Mouse (Mus musculus) naive thymus-derived CD4-positive, alpha-beta T cell, adult 2 months (primary cell): ENCODE results near the gene C1galt1c1.

ENCODE experiments used
- DNase-seq: peaks from one replicate; pipeline ENCODE4 v3.0.0-alpha.2; 2011; ENCODE audit warnings: low read depth

The C1galt1c1 gene

DNA sequence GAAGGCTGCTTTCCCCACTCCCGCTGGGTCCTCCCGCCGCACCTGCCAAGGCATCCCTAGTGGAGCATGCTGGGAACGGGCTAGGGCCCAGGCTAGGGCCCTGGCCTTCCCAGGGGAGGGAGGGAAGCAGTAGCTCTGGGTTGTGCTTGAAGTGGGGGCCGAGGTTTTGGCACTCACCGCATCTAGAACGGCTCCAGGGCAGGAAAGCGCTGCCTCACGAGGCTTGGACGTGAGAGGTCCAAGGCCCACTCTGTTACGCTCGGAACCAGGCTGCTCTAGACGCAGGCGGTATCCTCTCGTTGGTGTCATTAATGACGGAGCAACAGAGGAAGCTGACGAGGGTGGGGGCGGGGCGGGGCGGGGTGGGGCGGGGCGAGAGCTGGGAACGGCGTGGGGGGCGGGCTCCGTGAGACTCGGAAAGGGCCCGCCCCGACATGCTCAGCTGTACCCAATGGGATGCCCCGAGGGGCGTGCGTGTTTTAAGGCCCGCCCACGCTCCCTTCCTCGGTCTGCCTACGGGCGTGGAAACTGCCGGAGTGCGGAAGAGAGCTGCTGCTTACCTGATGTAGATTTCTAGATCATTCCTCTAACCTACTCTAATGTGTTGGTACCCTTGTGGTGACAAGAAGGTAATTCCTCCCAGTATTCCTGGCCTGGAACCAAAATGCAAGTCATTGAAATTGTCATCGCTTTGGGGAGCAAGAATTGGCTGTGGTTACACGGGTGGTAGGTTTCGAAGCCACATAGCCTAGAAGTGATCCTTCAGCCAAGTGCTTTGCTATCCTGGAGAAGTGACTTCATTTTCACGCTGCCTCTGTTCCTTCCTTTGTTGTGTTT is at the start of gene C1galt1c1:
TSS of gene C1galt1c1 (minus strand) at position 287 of the 837 bp plus-strand sequence.
- DNase-seq: peak; percentile 93

DNA sequence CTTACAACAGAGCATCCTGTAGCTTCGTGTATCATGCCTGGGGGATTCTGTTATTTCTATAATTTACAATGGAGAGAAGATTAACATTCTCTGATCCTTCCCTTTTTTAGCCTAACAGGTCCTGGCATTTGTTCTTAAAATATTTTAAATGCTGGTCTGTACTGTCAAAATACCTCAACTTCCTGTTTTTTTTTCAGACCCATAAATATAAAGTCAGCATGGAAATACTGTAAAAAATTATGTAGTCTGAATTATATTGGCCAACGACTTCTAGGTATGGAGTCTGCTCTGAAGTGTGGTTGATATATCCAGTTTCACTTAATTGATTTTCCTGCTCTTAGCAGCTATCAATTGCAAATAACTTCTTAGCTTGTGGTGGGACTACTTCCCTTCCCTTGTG is 47.1 kb upstream of the C1galt1c1 start:
- no peak for DNase-seq

DNA sequence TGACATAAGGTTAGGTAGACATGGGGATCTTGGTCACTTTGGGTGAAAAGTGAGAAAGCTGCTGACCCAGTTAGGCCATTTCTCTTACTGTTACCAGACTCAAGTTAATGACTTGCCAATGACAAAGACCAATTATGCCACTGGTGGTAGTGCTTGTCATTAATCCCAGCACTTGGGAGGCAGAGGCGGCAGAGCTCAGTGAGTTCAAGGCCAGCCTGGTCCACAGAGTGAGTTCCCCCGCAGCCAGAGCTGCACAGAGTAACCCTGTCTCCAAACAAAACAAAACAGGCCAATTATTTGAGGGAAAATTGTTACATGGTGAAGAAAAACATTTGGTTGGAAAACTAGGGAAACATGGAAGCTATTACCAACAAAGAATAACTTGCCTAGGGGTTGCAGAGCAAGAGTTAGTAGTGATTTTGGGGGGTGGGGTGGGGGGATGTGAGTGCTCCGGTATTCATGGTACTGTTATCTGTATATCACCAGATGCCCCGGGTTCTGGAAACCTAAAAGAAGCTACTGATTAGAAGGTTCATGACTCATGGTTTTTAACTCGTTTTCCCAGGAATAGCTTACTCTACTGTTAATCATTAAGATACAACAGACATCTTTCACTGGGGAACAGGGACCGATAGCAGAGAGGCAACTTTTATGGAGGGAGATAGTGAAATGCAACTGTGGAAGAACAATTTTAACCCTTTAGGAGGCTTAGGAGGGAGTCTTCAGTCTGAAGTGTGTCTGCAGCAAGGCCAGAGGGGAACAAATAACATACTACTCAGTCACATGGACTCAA is 34.4 kb upstream of the C1galt1c1 start:
- no peak for DNase-seq

DNA sequence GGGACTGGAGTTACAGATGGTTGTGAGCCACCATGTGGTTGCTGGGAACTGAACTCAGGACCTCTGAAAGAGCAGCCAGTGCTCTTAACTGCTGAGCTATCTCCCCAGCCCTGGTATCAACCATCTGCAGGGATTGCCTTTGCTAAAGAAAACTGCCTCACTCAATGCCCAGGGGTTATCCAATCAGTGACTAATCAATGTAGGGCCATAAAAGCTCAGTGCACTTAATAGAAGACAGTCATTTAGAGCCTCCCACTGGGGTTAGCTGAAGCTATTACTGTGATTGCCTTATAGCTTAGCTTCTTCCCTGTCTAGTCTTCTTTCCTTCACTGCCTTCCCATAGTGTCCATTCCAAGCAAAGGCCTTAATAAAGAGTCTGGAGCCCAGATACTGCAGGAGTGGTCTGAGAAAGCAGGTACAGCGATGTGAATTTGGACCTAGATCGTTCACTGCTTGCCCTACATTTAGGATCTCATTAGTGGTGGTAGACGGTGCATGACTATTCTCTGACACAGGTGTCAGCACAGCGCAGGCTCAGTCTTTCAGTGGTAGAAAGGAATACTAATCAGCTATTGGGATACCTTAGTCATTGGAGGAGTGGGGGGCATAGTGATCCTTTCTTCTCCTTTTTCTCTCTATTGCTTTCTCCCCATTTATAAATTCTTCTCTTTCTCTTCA is 21.5 kb upstream of the C1galt1c1 start:
- DNase-seq: no peak

GRCm38 (mm10) chrX:38654681-38655080 is 19.8 kb upstream of the C1galt1c1 start:
- peak; percentile 30 for DNase-seq

- DNase-seq: no peak
These were observed 18.3 kb upstream of the C1galt1c1 start for GRCm38 (mm10) chrX:38653181-38653580.

DNA sequence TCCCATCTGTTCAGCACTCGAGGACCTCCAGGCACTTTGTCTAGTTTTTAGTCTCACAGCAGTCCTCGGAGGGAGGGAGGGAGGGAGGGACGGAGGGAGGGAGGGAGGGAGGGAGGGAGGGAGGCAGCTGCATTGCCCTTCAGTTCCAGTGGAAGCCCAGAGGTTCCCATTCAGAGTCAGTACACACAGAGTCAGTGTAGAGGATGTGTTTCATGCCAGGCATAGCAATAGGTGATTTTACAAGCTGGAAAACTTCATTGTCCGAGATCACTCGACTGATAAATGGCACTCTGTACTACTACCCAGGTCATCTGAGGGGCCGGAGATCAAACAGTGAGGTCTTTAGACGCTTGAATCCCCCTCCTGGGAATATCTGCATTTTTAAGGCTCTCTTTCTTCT is 16.3 kb upstream of the C1galt1c1 start:
- DNase-seq: no peak

GRCm38 (mm10) chrX:38650404-38651039 is 15.6 kb upstream of the C1galt1c1 start:
- DNase-seq: peak; percentile 35

DNA sequence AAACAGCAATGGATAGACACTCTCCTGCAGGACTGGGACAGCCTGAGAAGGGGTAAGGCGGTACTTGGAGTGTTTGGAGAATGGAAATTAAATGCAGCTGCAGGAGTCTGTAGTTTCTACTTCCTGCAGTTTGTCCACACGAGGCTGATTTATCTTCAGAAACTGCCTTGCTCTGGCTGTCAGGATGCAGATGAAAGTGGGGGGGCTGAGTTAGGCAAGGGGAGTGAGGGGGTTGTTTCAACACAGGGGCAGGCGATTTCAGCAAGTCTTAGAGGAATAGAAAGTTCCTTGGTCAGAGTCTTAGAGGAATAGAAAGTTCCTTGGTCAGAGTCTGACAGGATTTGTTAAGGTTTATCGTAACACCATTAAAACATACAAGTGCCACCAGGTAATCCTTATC is 7.3 kb upstream of the C1galt1c1 start:
- DNase-seq: no peak

DNA sequence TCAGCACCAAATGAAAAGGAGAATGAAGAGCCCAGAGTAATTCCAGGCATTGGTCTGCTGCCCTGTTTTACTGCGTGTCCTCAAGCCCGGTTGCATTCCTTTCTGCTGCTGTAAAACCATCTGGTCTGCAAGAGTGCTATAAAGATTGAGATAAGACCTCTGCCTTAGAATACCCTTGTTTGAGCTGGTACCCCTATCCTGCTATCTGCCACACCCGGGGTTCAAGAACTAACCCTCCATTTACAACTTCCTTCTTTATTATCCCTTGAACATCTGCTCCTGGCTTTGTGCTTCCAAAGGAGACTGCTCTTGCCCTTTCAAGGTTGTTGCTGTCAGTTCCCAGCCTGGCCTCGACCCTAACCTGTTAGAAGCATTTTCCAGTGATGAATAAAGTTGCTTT is 6.5 kb upstream of the C1galt1c1 start:
- DNase-seq: no peak

DNA sequence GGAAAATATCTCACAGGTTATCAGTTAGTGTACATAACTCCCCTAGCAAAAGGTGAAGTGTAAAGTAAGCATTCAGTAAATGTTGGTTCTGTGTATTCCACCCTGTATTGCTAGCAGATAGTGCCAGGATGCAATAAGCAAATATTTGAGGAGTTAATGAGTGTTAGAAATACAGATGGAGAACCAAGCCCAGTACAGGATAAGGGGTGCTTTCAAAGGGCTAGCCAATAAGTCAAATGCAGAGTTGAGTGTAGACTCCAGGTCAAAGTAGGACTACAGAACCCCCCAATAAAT is 698 bp upstream of the C1galt1c1 start:
- DNase-seq: no peak

DNA sequence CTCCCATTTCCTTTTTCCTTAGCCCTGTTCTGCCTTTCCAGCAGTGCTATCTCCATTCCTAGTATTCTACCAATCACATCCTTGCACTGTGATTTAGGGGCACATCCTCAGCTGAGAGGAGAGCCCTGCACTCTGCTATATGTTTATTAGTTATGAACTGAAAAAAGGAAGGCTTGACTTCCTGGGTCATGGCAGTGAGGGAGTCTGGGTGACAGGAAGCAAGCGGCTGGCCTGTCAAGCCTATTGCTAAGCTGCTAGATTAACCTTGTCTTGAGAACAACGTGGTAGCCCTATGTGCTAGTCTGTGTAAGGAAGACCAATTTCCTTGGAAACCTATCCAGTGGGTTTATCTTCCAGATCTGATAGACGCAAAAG is 33.9 kb downstream of the C1galt1c1 start:
- DNase-seq: peak; percentile 53

GRCm38 (mm10) chrX:38600177-38600994 is 34.5 kb downstream of the C1galt1c1 start, which contains the start of gene Mcts1:
Gene Mcts1, plus strand, starts transcription at chrX:38600578.
- peak; percentile 85 for DNase-seq

GRCm38 (mm10) chrX:38593180-38593889 is 41.6 kb downstream of the C1galt1c1 start:
- DNase-seq: no peak

DNA sequence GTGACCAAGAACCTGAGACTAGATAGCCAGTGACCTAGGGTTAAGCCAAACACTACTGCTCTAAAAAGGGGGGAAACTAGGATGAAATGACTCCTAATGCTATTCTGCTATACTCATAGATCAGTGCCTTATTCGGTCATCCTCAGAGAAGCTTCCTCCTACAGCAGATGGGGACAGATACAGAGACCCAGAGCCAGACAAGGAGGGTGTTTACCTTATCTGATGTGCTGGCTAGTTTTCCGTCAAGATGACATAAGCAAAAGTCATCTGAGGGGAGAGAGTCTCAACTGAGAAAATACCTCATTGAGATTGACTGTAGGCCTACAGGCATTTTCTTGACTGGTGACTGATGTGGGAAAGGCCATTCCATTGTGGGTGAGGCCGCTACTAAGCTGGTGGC is 43.1 kb downstream of the C1galt1c1 start:
- no peak for DNase-seq

DNA sequence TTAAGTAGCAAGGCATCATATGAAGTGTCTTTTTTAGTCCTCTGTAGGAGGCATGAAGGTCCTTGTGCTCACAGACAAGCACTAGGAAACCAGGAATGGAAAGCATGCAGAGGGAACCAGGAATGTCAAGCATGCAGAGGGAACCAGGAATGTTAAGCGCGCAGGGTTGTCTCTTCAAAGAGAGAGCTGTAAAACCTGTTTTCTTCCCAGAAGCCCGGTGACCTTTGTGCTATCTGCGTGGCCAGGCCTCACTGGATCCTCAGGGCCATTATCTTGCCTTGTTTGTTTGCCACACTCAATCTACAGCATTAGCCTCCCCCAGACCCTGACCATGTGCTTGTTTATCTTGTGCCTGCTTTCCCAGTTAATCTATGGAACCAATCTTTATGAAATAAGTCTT is 45.1 kb downstream of the C1galt1c1 start:
- DNase-seq: no peak

DNA sequence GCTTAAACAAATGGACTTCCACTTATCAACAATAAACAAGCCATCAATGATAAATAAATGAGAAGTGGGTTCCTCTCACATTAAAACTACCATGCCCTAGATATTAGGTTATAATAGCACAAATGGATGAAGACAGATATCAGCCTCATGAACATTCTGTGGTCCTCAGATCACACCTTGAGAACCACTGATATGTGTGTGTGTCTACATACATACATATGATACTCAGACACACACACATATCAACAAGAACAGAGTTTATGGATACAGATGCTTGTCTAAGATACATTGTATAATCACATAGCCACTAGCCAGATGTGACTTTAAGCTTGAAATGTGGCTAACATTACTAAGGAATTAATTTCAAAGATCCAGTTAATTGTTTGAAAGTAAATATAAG is 51.6 kb downstream of the C1galt1c1 start:
- DNase-seq: no peak

DNA sequence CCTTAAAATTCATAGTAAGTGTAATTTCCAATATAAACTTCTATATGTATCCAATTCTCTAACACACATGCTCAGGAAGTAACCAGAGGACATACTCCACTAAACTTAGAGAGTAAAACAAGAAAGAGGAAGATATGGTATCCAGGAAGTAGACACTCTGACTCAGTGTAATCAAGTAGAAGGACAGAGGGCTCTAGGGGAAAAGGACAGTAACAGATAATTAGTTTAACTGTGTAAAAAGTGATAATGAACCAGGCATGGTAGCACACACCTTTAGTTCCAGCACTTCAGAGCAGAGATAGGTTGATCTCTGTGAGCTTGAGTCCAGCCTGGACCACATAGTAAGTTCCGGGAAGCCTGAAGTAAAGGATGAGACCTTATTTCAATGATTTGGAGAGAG is 53.7 kb downstream of the C1galt1c1 start:
- DNase-seq: no peak
